Mouse (Mus musculus) spleen, postnatal 14 days (tissue): Measurements from ENCODE around the gene Hnrnpll.
"Not testable (repeated sequence)": the region's sequence is repeated elsewhere in the genome, so short reads cannot be mapped to it uniquely, and the experiment has no call there.

ENCODE experiments used
- DNase-seq, 2 experiments: peaks; one replicate each; pipeline ENCODE4 v3.0.0; 2021 to 2022; ENCODE audit warnings: low spot score in 2 of 2

Hnrnpll gene

GRCm38 (mm10) chr17:80059731-80060130 is 2.4 kb downstream of the Hnrnpll start:
- no peak for DNase-seq

- no peak for DNase-seq
These were observed 3.6 kb downstream of the Hnrnpll start for GRCm38 (mm10) chr17:80058501-80058900.

- DNase-seq, result no peak
These were observed 8.0 kb downstream of the Hnrnpll start for GRCm38 (mm10) chr17:80053931-80054734.

- no peak for DNase-seq
These were observed 10.5 kb downstream of the Hnrnpll start for GRCm38 (mm10) chr17:80051682-80052081.

GRCm38 (mm10) chr17:80049300-80049699 is 12.8 kb downstream of the Hnrnpll start:
- DNase-seq, result not testable (repeated sequence)

GRCm38 (mm10) chr17:80048230-80048629 is 13.9 kb downstream of the Hnrnpll start:
- peak in 1 of 2 experiments; percentile 55 for DNase-seq

GRCm38 (mm10) chr17:80041739-80042138 is 20.4 kb downstream of the Hnrnpll start:
- DNase-seq, result no peak

GRCm38 (mm10) chr17:80028675-80029074 is 33.5 kb downstream of the Hnrnpll start:
- no peak for DNase-seq

GRCm38 (mm10) chr17:80026189-80026936 is 35.8 kb downstream of the Hnrnpll start:
- DNase-seq, result no peak

- no peak for DNase-seq
These were observed 40.0 kb downstream of the Hnrnpll start for GRCm38 (mm10) chr17:80022090-80022489.

GRCm38 (mm10) chr17:80020495-80020894 is 41.6 kb downstream of the Hnrnpll start:
- DNase-seq, result no peak

GRCm38 (mm10) chr17:80018976-80019541 is 43.1 kb downstream of the Hnrnpll start:
- no peak for DNase-seq

- no peak for DNase-seq
These were observed 43.7 kb downstream of the Hnrnpll start for GRCm38 (mm10) chr17:80018239-80018975.

- peak; percentile 19 to 31 for DNase-seq
These were observed 44.7 kb downstream of the Hnrnpll start for GRCm38 (mm10) chr17:80017389-80017788.

GRCm38 (mm10) chr17:80016400-80016799 is 45.7 kb downstream of the Hnrnpll start:
- DNase-seq, result not testable (repeated sequence)

GRCm38 (mm10) chr17:80014361-80014809 is 47.7 kb downstream of the Hnrnpll start:
- no peak for DNase-seq

- DNase-seq, result no peak
These were observed 52.2 kb downstream of the Hnrnpll start for GRCm38 (mm10) chr17:80009926-80010325.

- peak in 1 of 2 experiments; percentile 19 for DNase-seq
These were observed 53.3 kb downstream of the Hnrnpll start for GRCm38 (mm10) chr17:80008847-80009246.

- peak; percentile 51 to 59 for DNase-seq
These were observed 57.5 kb downstream of the Hnrnpll start for GRCm38 (mm10) chr17:80004345-80005239.

GRCm38 (mm10) chr17:80003851-80004250 is 58.3 kb downstream of the Hnrnpll start:
- DNase-seq, result not testable (repeated sequence)
